Mouse (Mus musculus) hematopoietic stem cell, adult 5-6 weeks (primary cell): Measurements from ENCODE around the gene Mad2l1bp. TPM values are rescaled to one million over a fixed set of nuclear protein-coding genes. Genes with fewer than 3 reads are reported as not detected.

Experiments used
- ATAC-seq, 2 experiments: fragments of 125-278 bp in 1 of 2; replicated peaks in 1 of 2; 2 replicates each; pipeline ENCODE4 v1.8.0; 2016 to 2017; ENCODE audit warnings: inconsistent platforms in 2 of 2, mild to moderate bottlenecking in 2 of 2, moderate number of reproducible peaks in 2 of 2, low read depth in 1 of 2, moderate TSS enrichment in 1 of 2; ENCODE audit not compliant: low FRiP score in 2 of 2, poor library complexity in 2 of 2, severe bottlenecking in 2 of 2, insufficient read depth in 1 of 2, low TSS enrichment in 1 of 2
- total RNA-seq: library from RNA; stranded (forward); fragments of 172-1452, 232-1000 nt; gene quantifications from 2 replicates; pipeline ENCODE4 v1.2.3, GENCODE M21; 2017

Gene Mad2l1bp
- 0.60 and 8.4 TPM in 2 replicates for total RNA-seq

- ATAC-seq: peak; percentile 97 to 98
Measured at GRCm38 (mm10) chr17:46152847-46153782, at the start of gene Mad2l1bp. Gene Mad2l1bp (minus strand): TSS chr17:46153553.

GRCm38 (mm10) chr17:46203078-46203477 lies 49.7 kb upstream of the Mad2l1bp start:
- ATAC-seq: 0 out of 4 replicates have a peak, but pooled peaks of 1 of the 2 experiments have one; percentile 5

- ATAC-seq: peak; percentile 94 to 95
Measured at GRCm38 (mm10) chr17:46202421-46203071, 49.2 kb upstream of the Mad2l1bp start, which contains the start of the genes Polh and Xpo5. Gene Polh (minus strand): TSS chr17:46202645. Gene Xpo5 (plus strand): TSS chr17:46202782.

- ATAC-seq: no peak
Measured at GRCm38 (mm10) chr17:46201151-46201550, 47.8 kb upstream of the Mad2l1bp start.

- no peak for ATAC-seq
Measured at GRCm38 (mm10) chr17:46188829-46189228, 35.5 kb upstream of the Mad2l1bp start.

GRCm38 (mm10) chr17:46182273-46182672 lies 28.9 kb upstream of the Mad2l1bp start:
- ATAC-seq: no peak

- peak; percentile 49 to 64; a peak in 3 of 4 replicates for ATAC-seq
Measured at GRCm38 (mm10) chr17:46170538-46170937, 17.2 kb upstream of the Mad2l1bp start.

- no peak for ATAC-seq
Measured at GRCm38 (mm10) chr17:46168768-46169167, 15.4 kb upstream of the Mad2l1bp start.

GRCm38 (mm10) chr17:46168318-46168717 lies 15.0 kb upstream of the Mad2l1bp start:
- ATAC-seq: no peak

- no peak for ATAC-seq
Measured at GRCm38 (mm10) chr17:46167014-46167413, 13.7 kb upstream of the Mad2l1bp start.

- ATAC-seq: no peak
Measured at GRCm38 (mm10) chr17:46166270-46166669, 12.9 kb upstream of the Mad2l1bp start.

- ATAC-seq: no peak
Measured at GRCm38 (mm10) chr17:46165460-46165859, 12.1 kb upstream of the Mad2l1bp start.

- ATAC-seq: no peak
Measured at GRCm38 (mm10) chr17:46164791-46165190, 11.4 kb upstream of the Mad2l1bp start.

- ATAC-seq: no peak
Measured at GRCm38 (mm10) chr17:46164301-46164700, 10.9 kb upstream of the Mad2l1bp start.

- peak in 1 of 2 experiments; percentile 14; a peak in 1 of 4 replicates for ATAC-seq
Measured at GRCm38 (mm10) chr17:46162951-46163421, 9.6 kb upstream of the Mad2l1bp start.

GRCm38 (mm10) chr17:46162551-46162950 lies 9.2 kb upstream of the Mad2l1bp start:
- ATAC-seq: no peak

- ATAC-seq: no peak
Measured at GRCm38 (mm10) chr17:46161710-46162109, 8.4 kb upstream of the Mad2l1bp start.

GRCm38 (mm10) chr17:46161179-46161578 lies 7.8 kb upstream of the Mad2l1bp start:
- ATAC-seq: no peak
